Mouse (Mus musculus) brain, adult 2 months (tissue): ENCODE measurements at regions not wholly inside any gene's neighbourhood (a gene's known extent, or its start where the extent isn't known, plus 50 kb on each side); places are given as distances from the start of the nearest gene placed in this dataset.

ENCODE experiments used
- DNase-seq: peaks from one replicate; pipeline ENCODE4 v3.0.0; 2011; ENCODE audit warnings: low read depth, low spot score

DNA sequence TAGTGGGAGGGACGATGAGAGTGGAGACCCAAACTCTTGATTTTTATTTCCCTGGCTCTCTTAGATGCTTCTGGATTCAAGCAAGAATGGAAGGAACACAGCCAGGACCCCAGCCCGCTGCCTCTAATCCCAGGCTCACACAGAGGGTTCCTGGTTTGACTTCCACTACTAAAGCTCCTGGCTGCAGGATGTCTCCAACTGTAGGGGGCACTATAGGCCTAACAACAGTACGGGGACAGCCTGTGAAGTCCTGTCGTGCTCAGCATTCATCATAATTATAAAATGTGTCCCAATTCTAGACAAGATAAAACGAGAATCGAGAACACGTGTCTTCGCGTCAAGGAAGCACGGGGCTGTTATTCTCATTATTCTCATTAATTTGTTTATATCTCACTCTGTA is 254.3 kb upstream of the Kcnab2 start:
- DNase-seq = peak; percentile 81

- no peak for DNase-seq
Measured at GRCm38 (mm10) chr4:152731082-152731720, 253.5 kb upstream of the Kcnab2 start.

DNA sequence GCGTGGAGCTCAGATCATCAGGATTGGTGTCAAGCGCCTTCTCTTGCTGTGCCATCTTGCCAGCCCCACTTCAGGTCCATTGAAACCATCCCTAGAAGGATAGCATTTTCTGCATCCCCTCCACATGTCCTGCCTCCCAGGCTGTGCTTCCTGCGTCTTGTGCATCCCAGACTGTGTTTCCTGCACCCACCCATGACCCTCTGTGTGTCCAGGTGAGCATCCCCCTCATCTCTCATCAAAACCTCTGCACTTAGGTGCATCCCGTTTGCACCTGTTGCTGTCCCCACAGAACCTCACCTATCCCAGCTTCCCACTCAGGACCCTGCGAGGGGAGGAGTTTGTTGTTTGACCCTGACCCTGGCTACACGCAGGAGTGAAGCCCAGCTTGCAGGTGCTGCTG is 251.8 kb upstream of the Kcnab2 start:
- no peak for DNase-seq

- DNase-seq = peak; percentile 67
Measured at GRCm38 (mm10) chr4:152725881-152726280, 248.2 kb upstream of the Kcnab2 start.

DNA sequence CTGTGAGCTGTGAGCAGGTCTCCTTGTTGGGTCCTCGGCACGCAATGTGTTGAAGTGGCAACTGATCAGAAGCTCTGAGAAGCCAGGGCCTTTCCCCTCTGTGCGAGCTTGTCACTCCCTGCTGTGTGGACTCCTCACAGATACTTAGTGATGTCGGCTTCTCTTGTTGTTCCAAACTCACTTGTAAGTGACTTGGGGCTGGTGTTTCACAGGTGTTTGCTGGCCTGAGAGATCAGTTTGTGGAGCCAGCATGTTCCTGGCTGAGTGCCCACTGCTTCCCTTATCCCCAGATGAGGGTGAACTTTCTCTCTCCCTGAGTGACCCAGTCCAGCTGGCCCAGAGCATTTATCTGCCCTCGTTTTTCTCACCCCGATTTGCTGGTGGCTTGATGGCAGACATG is 247.8 kb upstream of the Kcnab2 start:
- peak; percentile 24 for DNase-seq

GRCm38 (mm10) chr4:152724741-152725140 is 247.1 kb upstream of the Kcnab2 start:
- DNase-seq = no peak

DNA sequence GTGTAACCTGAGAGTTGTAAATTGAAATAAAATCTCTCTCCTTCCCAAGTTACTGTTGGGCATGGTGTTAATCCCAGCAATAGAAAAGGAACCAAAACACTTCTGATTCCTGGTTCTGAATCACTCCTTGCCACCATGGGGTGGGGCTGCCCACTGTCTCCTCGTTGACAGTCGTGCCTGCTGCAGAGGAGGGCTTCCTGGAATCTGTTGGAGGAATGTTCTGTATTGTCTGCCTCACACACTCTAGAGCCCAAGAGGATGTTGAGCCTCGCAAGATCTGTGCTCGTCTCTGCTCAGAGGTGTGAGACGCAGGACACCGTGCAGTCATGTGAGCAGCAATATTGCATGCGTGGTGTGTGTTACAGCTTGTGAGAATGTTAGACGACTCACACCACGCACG is 246.4 kb upstream of the Kcnab2 start:
- DNase-seq = no peak

- DNase-seq = no peak
Measured at GRCm38 (mm10) chr4:152720528-152720927, 242.9 kb upstream of the Kcnab2 start.

DNA sequence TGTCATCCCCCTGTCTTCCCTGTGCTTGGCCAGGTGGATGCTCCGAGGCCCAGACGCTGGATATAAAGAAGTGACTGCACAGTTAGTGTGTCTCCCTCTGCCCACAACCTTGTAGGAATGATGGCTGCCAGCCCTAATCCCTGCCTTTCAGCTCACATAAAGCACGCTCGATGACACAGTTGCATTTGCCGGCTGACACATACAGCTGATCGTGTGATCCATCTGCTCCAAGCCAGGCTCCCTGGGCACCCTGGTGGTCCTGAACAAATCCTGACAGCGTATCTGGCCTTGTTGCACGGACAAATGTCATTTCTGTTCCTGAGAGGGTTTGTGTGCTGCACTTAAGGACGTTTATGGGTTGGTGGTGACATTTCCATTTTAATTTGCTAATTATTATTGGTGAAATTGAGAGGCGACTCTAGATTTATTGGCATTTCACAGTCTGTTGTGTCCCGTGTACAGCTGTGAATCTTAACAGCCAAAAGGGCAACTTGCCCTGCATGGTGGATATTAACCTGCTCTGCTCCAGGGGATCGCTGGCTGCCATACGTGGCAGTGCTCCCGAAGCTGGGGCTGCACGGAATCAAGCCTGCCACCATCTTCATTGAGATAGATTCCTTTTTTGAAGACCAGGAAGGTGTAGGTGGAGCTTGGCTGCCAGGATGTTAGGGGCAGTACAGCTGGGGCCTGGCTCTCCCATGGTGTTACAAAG is 241.9 kb upstream of the Kcnab2 start:
- no peak for DNase-seq

DNA sequence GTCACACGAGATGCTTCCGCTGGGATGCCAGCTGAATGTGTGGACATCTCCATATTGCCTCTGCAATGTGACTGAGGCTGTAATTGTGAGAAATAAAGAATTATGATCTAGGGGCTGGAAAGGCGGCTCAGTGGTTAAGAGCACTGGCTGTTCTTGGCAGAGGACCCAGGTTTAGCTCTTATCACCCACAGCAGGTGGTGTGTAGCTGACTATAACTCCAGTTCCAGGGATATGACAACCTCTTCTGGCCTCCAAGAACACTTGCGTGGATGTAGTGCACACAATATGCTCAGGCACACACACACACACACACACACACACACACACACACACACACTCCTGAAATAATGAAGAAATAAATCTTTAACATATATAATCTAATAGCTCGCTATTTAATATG is 232.7 kb upstream of the Kcnab2 start:
- DNase-seq = no peak

GRCm38 (mm10) chr4:152700217-152700616 is 222.5 kb upstream of the Kcnab2 start:
- no peak for DNase-seq

GRCm38 (mm10) chr4:152697247-152697960 is 219.7 kb upstream of the Kcnab2 start:
- DNase-seq = peak; percentile 62

GRCm38 (mm10) chr4:152691735-152692134 is 214.1 kb upstream of the Kcnab2 start:
- peak; percentile 51 for DNase-seq

DNA sequence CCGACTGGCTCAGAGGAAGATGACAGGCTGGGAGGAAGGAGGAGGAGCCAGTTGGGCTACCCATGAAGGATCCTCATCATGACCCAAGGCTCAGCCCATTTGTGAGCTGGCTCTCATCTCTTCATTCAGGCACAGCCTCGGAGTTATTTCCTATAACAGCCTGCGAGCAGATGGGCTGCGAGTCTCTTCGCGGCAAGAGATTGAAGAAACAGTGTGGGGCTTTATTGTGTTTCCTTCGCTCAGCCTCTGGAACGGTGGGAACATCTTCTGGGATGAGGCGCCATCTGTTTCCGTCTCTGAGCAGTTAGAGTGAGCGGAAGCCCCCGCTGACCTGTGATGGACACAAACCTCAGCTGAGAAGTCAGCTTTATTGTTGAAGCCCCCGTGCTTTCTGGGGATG is 213.6 kb upstream of the Kcnab2 start:
- peak; percentile 39 for DNase-seq

DNA sequence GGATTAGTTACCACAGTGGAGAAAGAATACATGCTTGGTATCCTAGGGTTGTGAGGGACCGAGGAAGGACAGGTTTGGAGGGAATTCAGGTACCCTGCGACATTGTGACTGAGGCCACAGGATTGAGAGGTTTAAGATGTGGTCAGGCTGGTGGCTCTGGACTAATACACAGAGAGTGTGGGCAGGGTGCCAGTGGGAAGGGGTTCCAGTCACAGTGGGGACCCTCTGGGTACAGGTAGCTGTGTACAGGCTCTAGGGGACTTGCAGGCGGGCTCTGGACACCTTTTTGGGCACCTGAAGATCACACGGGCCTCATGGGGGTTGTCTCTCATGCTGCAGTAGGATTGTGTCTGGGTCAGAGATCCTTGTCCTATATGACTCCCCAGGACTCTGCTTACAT is 213.1 kb upstream of the Kcnab2 start:
- no peak for DNase-seq

- no peak for DNase-seq
Measured at GRCm38 (mm10) chr4:152689831-152690230, 212.2 kb upstream of the Kcnab2 start.

DNA sequence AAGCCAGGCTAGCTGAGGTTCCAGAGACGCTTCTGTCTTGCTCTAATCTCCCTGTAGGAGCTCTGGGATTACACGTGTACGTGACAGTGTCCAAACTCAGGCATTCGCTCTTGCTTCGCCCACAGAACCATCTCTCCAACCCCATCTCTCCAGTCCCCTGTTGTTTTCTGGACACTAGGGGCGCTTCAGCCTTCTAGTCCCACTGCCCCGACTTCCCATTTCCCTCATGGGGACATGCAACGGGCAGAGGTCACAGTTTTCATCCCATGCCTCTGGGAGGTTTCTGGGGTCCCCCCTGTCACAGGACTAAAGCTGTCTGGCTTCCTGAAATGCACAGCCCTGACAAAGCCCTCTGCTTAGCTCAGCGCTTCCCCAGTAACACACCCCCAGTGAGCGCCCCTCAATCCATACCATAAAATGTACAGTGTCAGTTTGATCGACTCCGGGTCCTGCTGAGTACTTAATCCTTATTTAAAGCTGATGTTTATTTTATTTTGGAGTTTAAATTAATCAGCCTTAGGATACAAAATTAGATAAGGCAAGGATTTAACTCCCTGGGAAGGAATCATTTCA is 208.9 kb upstream of the Kcnab2 start:
- no peak for DNase-seq

GRCm38 (mm10) chr4:152674140-152674539 is 196.5 kb upstream of the Kcnab2 start:
- DNase-seq = peak; percentile 17

GRCm38 (mm10) chr4:152663482-152663881 is 185.8 kb upstream of the Kcnab2 start:
- peak; percentile 33 for DNase-seq

DNA sequence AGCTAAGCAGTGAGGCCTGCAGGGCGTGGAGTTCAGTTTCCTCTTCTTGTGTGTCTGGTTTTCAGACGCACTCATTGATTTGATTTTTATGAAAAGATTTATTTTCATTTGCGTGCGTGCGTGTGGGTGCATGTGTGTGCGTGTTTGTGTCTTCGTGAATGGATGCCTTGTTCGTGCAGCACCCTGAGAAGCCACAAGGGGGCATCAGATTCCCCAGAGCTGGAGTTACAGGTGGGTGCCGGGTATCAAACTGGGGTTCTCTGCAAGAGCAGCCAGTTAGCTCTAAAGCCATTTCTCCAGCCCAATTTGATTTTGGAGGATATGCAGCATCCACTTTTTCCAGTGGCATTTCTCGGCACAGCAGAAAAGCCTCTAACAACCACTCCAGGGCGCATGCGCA is 185.4 kb upstream of the Kcnab2 start:
- no peak for DNase-seq

GRCm38 (mm10) chr4:152662439-152662838 is 184.8 kb upstream of the Kcnab2 start:
- DNase-seq = no peak

GRCm38 (mm10) chr4:152650198-152650597 is 172.5 kb upstream of the Kcnab2 start:
- no peak for DNase-seq
